Mouse (Mus musculus): ENCODE data around the gene Mdk.

- TF ChIP-seq CTCF (IDR thresholded peaks at IDR 0.05; ENCODE audit: low read depth, low read length): no peak
- TF ChIP-seq POLR2A (IDR thresholded peaks at IDR 0.05; ENCODE audit: extremely low read depth, insufficient read depth, low read length): no peak
These were observed 25.0 kb upstream of the Mdk start for GRCm38 (mm10) chr2:91957096-91957495.
